Mouse (Mus musculus) CD4-positive helper T cell, adult 2 months (primary cell): ENCODE data around the gene Zcchc13.

ENCODE experiments used
- DNase-seq: peaks from one replicate; pipeline ENCODE4 v3.0.0-alpha.2; 2012; ENCODE audit warnings: low read depth, missing footprints, low spot score

Gene Zcchc13

DNA sequence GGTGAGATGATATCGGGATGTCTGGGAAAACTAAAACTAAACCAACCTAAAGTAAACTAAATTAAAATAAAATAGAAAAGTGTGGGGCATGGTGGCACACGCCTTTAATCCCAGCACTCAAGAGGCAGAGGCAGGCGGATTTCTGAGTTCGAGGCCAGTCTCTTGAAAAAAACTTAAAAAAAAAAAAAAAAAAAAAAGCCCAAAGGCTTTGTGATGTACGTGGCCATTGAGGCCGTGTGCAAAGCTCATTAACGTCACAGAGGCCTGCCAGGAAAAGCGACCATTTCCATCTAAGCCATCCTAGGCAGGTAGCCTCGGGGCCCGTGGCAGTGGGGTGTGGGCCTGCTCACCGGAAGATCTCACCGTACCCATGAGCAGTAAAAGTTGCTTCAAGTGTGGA, at the start of gene Zcchc13:
TSS of gene Zcchc13 (plus strand) at position 284 of the 400 bp plus-strand sequence.
- no peak for DNase-seq

DNA sequence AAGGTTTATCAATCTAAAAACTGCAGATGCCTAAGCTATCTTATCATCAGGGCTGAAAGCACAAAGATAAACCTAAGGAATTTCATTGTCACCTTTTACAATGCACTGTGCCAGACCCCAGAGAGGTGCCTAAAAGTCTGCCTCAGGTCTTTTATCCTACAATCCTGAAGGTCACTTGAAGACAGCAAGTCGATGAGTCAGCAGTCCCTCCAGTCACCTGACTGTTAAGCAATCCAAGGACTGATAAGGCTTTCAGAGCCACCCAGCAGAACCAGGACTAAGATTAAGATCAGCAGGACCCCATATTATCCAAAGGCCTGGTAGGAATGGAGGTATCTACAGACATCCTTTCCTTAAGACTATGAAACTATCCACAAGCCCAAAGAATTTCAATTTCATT, 46.1 kb upstream of the Zcchc13 start:
- DNase-seq = no peak

DNA sequence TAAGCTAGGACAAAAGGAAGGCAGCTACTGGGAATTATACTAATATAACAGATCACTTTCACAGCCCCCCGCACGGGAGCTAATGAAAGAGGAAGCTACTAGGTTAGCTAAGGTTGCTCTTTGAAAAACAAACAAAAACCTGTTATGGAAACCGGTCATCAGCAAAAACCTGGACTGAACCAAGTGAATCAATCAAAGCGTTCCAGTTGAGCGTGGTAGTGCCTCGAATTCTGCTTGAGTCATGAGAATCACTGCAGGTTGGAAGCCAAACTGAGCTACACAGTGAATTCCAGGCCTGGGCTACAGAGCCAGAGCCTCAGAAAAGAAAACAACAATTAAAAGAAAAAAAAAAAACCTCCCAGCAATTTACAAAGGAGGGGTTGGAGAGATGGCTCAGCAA, 38.3 kb upstream of the Zcchc13 start:
- no peak for DNase-seq

DNA sequence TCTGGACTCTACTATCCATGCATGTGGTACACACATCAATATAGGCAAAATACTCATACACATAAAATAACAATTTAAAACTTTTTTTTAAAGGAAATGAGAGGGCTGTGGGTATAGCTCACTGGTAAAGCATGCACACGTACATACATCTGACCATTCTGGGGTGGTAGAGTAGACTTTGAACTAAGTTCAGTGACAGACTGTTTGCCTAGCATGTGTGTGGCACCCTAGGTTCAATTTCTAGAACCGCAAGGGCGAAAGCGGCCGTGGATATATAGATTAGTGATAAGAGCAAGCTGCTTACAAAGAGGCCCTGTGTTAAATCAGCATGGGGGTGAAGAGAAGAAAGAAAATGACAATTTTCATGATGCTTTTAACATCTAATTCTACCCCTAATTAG, 27.8 kb upstream of the Zcchc13 start:
- no peak for DNase-seq

DNA sequence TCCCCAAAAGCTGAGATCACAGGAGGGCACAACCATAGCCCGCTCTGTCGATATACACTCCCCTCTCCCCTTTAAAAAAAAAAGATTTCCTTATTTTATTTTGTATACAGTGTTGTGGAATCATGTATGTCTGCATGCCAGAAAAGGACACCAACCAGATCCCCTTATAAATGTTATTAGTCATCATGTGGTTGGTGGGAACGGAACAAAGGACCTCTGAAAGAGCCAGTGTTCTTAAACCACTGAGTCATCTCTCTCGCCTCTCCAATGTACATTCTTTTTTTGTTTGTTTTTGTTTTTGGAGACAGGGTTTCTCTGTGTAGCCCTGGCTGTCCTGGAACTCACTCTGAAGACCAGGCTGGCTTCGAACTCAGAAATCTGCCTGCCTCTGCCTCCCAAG, 26.2 kb upstream of the Zcchc13 start:
- DNase-seq = no peak

DNA sequence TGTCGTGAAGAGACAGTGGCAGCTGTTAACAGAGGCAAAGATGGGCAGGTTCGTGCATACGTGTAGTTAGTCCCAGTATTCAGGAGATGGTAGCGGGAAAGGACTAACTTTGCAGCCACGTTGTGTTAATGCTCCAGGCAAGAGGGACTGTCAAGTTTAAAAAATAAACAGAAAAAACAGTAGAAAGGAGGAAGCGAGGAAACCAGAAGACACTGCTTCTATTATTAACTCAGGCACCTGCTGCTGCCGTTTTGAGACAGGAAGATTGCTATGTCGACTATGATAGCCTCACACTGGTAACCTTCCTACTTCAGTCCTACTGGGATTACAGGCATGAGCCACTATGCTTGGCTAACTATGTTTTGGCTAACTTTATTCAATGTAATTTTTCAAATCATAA, 24.9 kb upstream of the Zcchc13 start:
- DNase-seq = no peak

DNA sequence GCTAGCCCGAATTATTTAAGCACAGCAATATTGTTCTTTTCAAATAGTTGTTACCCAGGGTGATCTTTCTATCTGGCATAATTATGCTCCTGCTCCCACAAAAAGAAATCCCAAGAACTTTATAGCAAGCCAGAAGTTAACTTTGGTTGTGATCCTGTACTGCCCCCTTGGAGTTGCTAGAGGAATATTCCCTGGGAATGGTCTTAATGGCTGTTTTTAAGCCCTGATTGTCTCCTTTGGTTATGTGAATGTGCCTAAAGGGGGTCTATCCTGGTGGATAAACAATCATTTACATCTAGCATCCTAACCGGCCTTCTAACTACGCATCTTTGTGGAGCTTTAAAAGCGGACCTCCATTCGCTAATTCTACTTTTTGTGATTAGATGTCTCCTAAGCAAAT, 20.0 kb upstream of the Zcchc13 start:
- DNase-seq = no peak

DNA sequence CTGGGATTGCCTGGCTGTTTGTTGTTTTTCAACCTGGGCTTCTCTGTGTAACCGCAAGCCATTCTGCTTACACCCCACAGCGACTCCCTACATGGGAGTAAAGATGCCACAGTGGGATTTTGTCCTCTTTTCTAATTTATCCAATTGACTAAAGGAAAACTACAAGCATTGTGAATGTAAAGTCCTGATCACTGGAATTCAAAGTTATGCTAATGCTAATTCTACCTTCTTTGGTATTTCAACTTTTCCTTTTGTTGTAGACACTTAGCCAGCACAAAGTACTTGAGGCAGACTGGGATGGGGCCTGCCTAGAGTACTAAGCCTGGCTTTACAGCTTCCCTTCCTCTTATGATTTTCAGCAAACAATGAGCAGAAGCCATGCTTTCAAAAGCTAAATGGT, 18.9 kb upstream of the Zcchc13 start:
- no peak for DNase-seq

DNA sequence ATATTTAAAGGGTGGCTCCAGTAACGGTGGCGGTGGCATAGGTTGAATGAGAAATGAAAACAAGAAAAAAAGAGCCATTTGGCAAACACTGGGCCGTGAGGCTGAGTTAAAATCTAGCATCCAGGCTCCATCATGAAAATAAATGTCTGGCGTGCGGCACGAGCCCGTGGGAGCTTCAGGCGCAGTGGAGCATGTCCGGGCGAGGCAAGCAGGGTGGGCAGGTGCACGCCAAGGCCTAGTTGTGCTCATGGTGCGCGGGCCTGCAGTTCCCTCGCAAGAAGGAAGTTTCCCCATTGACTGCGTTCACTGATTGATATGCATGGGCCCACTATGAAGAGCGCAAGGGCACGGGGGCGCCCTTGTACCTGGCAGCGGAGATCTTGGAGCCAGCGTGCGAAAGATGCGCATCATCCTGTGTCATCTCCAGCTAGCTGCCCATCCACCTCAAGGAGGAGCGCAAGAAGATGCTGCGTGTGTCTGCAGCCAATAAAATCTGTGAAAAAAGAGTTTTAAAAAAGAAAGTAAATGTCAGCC, 15.6 kb upstream of the Zcchc13 start:
- DNase-seq = no peak

DNA sequence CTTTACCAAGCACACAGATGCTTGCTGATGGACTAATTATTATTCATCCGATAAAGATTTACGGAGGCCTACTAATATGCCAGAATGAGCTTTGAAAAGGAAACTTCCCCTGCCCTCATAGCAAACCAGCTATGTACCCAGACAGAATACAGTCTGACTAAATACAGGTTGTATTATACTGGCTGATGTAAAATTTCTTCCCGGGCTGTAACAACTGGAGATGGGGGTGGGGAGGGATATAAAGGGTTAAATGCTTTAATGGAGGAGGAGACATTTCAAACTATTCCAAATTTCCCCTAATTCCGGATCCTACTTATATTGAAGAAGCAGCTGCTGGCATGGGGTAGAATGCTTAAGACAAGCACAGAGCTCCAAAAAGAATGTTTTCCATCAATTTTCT, 14.9 kb upstream of the Zcchc13 start:
- no peak for DNase-seq

DNA sequence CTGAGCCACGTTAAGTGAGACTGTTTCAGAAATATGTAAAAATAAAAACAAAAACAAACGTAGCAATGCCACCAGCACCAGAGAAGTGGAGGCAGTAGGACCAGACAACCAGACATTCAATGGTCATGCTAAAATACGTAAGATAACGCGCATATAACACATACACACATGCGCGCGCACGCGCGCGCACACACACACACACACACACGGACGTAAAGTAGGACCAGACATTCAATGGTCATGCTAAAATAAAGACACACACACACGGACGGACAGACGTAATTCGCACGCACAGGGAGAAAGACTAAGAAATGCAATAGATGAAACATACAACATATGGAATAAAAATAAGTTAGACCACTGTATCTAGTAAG, 14.2 kb upstream of the Zcchc13 start:
- DNase-seq = peak; percentile 74

DNA sequence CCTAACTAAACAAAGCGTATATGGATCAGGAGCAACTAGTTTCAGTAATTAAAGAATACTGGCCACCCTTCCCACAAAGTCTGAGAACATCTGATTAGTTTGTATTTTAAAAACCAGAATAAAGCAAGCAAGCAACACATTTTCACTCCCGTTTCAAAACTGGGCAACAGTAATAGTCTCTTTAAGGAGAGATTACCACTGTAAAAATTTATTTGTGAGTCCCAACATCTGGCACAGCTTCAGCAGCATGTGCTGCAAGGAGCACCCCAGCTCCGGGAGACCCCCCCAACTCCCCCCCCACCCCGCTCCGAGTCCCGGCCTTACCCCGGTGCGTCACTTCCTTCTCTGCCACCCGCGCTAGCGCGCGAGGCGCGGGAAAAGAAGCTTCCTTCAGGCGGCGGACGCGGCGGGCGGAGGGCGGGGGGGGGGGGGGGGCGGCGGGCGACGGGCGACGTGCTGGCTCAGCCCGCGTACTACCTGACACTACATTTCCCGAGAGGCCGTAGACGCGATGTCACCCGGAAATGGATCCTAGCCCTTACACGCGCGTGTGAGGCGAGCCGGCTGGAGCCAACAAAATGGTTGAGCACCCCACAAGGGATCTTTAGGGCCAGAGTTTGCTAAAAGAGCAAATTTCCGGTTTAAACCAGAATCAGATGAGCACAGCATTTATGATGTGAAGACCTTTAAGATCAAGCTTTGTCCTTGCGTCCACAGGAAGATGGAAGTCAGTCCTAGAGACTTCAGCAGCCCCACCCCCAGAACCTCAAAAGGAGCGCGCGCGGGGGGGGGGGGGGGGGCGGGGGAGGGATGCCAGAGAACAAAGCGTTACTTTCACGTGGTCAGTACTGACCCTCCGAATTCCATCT, 13.6 kb upstream of the Zcchc13 start:
- peak; percentile 89 for DNase-seq

DNA sequence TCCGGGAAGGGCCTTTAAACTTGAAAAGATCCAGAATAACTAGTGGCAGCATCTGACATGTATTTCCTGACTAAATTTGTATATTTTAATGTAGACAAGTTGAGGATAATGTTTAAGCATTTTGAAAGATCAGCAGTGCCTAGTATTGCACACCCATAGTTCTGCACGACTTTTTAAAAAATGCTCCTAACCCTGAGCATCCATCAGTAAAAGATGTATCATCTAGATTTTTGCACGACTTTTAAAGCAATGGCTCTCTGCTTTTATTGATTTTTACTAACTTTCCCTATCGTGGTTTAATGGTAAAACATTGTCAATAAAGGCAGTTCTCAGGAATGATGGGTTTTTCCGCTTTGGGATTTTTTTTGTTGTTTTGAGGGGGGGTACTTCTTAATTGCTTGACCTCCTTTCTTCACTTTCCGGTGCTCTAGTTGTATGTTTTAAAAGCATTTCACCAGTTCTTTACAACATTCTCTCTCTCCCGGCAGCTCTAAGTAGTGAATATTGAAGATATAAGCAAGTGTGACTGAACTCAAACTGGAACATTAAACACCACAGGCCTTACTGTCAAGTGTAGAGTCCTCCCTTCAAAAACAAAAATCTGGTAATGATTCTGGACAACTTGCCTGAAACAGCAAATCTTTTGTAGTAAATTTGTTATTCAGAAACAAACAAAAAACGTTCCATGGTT, 12.8 kb upstream of the Zcchc13 start:
- DNase-seq = no peak

DNA sequence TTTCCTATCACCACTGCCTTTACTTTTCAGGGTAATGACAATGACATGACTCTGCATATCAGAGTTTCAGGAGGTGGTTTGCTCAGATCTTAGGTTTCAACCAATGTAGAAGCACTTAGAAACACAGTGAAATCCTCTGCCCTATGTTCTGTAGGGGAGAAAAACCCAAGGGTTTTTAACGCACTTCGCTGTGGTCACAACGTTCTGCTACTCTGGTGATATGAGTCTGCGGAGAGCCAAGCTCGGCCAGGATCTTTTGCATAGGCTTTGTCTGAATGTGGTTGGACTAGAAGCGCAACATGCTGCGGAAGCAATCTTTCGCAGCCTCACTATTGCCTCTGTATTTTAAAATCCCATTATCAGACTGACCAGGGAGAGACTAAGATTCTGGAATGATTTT, 8.6 kb upstream of the Zcchc13 start:
- DNase-seq = no peak

DNA sequence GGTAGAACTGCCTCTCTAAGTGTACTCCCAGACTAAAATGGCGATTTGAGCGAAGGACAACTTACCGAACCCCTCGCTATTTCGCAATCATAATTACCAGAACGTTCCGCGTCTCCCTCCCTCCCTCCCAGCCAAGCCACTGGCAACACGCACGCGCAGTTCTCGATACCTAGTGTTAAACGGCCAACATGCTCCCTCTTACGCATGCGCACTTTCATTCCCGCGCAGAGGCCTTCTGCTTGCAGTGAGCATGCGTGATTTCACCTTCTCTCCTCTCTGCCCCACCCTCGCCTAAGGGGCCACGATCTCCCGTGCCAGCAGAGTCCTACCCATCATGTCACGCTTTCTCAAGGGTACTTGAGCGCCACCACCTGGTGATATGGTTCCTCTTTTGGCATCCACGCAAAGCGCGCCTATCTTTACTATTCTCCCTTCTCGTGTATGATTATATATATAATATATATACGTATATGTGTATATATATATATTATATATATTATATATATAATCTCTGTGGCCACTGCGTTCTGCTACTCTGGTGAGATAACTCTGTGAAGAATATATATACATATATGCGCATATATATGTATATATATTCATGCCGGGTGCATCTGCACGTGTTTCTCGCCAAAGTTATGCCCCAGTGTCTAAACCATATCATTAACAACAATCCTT, 8.0 kb upstream of the Zcchc13 start:
- DNase-seq = peak; percentile 97

DNA sequence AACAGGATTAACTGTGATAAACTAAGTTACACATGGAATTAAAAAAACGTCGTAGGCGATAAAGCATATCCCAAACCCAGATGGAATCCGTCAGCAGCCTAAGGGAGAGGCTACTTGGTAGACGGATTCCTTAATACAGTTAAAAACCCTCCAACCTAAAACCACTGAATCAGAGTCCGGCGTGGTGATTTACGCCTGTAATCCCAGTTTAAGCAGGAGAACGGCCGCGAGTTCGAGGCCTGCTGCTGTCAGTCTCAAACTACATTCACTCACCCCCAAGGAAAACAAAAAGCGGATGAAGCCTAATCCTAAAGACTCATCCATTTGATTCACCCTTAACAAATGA, 7.5 kb upstream of the Zcchc13 start:
- no peak for DNase-seq

DNA sequence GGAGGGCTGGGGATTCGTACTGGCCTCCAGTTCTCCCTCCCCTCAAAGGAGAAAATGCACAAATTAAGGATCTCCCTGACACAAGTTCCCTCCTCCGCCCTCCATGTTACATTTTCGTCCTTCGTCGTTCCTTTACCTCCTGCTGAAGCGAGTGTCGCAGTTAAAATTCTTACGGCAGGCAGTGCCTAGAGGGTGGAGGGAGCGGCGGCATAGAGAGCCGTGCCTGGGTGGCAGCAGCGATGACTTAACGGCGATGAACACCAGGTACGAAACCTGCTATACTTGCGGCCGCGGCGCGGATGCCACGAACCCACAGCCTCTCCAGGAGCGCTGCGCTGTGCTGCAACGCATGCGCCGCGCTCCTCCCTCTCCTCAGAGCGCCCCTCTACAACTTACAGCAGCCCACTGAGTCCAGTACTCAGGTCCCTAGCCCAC, 7.0 kb upstream of the Zcchc13 start:
- DNase-seq = peak; percentile 71

DNA sequence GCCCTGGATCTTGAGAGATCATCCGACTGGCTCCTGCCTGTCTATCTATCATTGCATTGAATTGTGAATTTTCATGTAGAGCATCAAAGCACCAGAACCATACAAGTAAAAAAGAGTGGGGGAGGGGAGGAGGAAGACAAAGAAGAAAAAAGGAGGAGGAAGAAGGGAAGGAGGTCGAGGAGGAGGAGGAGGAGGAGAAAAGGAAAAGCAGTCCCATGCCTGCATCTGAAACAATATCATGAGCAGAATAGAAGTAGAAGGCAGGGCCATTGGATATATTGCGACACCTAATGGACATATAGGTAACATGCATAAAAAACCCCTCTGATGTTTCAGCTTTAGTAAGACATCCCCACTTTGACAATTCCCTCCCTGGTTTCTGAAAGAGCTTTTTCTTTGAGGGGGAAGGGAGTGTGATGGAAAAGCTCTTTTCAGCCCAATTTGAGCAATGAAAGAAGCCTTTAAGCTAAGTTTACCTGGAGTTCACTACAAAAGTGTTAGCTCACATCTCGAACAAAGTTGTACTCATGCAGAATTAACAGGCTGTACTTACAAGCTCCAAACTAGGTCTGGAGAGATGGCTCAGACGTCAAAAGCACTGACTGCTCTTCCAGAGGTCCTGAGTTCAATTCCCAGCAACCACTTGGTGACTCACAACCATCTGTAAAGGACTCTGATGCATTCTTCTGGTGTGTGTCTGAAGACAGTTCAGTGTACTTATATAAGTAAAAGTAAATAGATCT, 5.8 kb upstream of the Zcchc13 start:
- DNase-seq = peak; percentile 46

DNA sequence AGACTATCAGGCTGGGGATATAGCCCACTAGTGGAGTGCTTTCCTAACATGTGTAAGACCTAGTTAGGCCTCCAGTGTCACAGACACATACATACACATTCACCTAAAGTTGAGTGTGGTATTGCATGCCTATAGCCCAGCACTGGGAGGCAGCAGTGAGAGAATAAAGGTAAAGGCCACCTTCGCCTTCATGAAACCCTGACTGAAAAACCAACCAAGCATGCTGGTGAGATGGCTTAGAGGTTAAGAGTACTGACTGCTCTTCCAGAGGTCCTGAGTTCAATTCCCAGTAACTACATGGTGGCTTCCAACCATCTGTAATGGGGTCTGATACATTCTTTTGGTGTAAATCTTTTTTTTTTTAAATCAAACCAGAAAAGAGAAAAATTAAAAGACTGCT, 1.5 kb upstream of the Zcchc13 start:
- no peak for DNase-seq

DNA sequence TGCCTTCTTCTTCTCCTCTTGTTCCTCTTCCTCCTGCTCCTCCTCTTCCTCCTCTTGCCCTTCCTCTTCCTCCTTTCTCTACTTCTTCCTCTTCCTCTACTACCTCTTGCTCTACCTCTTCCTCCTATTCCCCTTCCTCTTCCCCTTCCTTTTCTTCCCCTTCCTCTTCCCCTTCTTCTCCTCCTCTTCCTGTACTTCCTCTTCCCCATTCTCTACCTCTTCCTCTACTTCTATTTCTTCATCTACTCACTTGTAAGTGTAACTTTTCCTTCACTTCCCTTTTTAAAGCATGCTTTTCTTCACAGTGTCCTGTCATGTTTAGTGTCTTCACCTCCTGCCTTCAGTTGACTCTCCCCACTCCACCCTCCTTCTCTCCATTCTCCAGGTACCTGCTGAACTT, 3.5 kb downstream of the Zcchc13 start:
- no peak for DNase-seq

DNA sequence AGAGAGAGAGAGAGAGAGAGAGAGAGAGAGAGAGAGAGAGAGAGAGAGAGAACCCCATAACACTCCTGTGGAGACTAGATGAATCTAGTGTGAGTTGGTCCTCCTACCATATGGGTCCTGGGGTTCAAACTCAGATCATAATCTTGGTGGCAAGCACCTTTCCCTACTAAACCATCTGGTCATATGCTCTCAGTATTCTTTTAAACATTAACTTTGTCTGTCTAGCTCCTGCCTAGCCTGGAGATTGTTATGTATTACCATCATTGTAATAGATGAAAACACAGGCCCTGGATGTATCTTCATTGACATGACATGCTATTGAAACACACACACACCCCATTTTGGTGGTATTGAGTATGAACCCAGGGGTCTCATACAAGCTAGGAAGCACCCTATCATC, 5.6 kb downstream of the Zcchc13 start:
- DNase-seq = no peak

DNA sequence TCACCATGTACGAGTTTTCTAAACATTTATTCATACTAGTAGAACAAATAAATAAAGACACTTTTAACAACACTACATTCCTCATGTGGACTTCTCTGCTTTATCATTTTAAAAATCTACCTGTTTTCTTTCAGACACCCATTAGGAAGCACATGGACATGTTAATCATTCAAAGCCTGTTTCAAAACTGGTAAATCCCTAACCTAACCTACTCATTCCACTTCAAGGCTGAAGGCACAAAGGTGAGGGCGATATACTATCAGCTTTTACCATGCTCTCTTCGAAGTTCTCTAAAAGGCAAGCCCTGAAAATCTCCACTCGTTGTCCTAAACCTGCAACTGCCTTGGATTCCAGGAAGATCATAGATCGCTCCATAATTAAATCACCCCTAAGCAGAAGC, 8.2 kb downstream of the Zcchc13 start:
- DNase-seq = no peak
